Mouse (Mus musculus): ENCODE results near the gene Olfr1065. TPM values are rescaled to one million over a fixed set of nuclear protein-coding genes. Genes with fewer than 3 reads are reported as not detected.

The Olfr1065 gene
- polyA plus RNA-seq (2012; rRNA removed; ENCODE audit: low replicate concordance): not detected in 2 replicates

DNA sequence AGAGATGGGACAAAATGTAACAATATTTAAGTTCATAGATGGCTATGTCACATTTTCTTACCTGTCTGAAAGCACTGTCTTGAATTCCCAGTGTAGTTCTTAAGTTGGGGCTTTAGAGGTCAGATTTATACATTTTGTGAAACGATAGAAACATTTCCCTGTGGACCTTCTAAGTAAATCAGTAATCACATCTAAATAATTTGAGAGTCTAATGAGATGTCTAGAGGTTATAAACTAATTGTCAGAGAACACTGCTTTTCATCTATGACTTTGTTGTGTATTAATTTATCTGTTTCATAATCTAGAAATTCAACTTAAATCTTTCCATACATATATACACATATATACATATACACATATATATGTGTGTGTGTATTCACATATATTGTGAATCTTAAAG, at the start of gene Olfr1065:
Gene Olfr1065, minus strand, starts transcription at position 101 of the 400 bp plus-strand sequence.

GRCm38 (mm10) chr2:86487286-86487685, 36.9 kb upstream of the Olfr1065 start, which contains the start of gene Olfr228:
Gene Olfr228 (minus strand): TSS chr2:86487386.

GRCm38 (mm10) chr2:86456169-86456568, 5.8 kb upstream of the Olfr1065 start, which contains the start of gene Olfr1066:
Gene Olfr1066 (minus strand): TSS chr2:86456269.

GRCm38 (mm10) chr2:86426649-86427048, 23.7 kb downstream of the Olfr1065 start, which contains the start of gene Olfr1062:
Gene Olfr1062 (minus strand): TSS chr2:86426749.

DNA sequence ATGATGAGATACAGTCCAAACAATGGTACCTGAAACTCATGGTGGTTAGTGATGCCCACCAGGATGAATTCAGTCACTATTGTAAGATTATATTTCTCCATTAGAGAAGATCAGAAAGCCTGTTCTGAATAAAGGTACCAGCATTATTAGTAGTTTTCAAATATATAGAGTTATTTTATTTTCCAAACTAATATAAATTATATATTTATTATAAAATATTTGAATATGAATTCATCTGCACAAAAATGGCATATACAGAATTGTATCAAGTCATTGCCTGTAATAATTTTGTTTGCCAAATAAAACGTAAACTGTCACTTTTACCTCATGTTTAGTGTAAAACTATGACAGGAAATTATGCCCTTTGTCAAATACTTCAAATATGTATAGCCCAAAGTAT, 36.4 kb downstream of the Olfr1065 start, which contains the start of gene Olfr1061:
Gene Olfr1061, minus strand, starts transcription at position 101 of the 400 bp plus-strand sequence.

Other genes starting within 250 kb of the Olfr1065 start
- gene Olfr1045, start 247.6 kb downstream of the Olfr1065 start, polyA plus RNA-seq (2012; rRNA removed; ENCODE audit: low replicate concordance): not detected in 2 replicates
- not detected in 2 replicates for gene Olfr1046, start 231.3 kb downstream of the Olfr1065 start, polyA plus RNA-seq (2012; rRNA removed; ENCODE audit: low replicate concordance)
- not detected in 2 replicates for gene Olfr1047, start 219.2 kb downstream of the Olfr1065 start, polyA plus RNA-seq (2012; rRNA removed; ENCODE audit: low replicate concordance)
- gene Olfr1048, start 210.3 kb downstream of the Olfr1065 start, polyA plus RNA-seq (2012; rRNA removed; ENCODE audit: low replicate concordance): not detected in 2 replicates
- gene Olfr1049, start 192.3 kb downstream of the Olfr1065 start, polyA plus RNA-seq (2012; rRNA removed; ENCODE audit: low replicate concordance): not detected in 2 replicates
- gene Olfr1051, start 171.5 kb downstream of the Olfr1065 start, polyA plus RNA-seq (2012; rRNA removed; ENCODE audit: low replicate concordance): not detected in 2 replicates
- gene Olfr1052, start 158.1 kb downstream of the Olfr1065 start, polyA plus RNA-seq (2012; rRNA removed; ENCODE audit: low replicate concordance): not detected in 2 replicates
- not detected in 2 replicates for gene Olfr1053, start 135.3 kb downstream of the Olfr1065 start, polyA plus RNA-seq (2012; rRNA removed; ENCODE audit: low replicate concordance)
- gene Olfr1054, start 115.2 kb downstream of the Olfr1065 start, polyA plus RNA-seq (2012; rRNA removed; ENCODE audit: low replicate concordance): not detected in 2 replicates
- not detected in 2 replicates for gene Olfr1055, start 100.3 kb downstream of the Olfr1065 start, polyA plus RNA-seq (2012; rRNA removed; ENCODE audit: low replicate concordance)
- not detected in 2 replicates for gene Olfr1056, start 88.1 kb downstream of the Olfr1065 start, polyA plus RNA-seq (2012; rRNA removed; ENCODE audit: low replicate concordance)
- not detected in 2 replicates for gene Olfr1057, start 72.2 kb downstream of the Olfr1065 start, polyA plus RNA-seq (2012; rRNA removed; ENCODE audit: low replicate concordance)
- gene Olfr1058, start 62.0 kb downstream of the Olfr1065 start, polyA plus RNA-seq (2012; rRNA removed; ENCODE audit: low replicate concordance): not detected in 2 replicates
- gene Olfr1061, start 36.5 kb downstream of the Olfr1065 start, polyA plus RNA-seq (2012; rRNA removed; ENCODE audit: low replicate concordance): not detected in 2 replicates
- gene Olfr1062, start 23.8 kb downstream of the Olfr1065 start, polyA plus RNA-seq (2012; rRNA removed; ENCODE audit: low replicate concordance): not detected in 2 replicates
- not detected in 2 replicates for gene Olfr1066, start 5.7 kb upstream of the Olfr1065 start, polyA plus RNA-seq (2012; rRNA removed; ENCODE audit: low replicate concordance)
- gene Olfr228, start 36.8 kb upstream of the Olfr1065 start, polyA plus RNA-seq (2012; rRNA removed; ENCODE audit: low replicate concordance): not detected in 2 replicates
- not detected in 2 replicates for gene Olfr1076, start 57.9 kb upstream of the Olfr1065 start, polyA plus RNA-seq (2012; rRNA removed; ENCODE audit: low replicate concordance)
- gene Olfr1079, start 91.9 kb upstream of the Olfr1065 start, polyA plus RNA-seq (2012; rRNA removed; ENCODE audit: low replicate concordance): not detected in 2 replicates
- gene Olfr1080, start 107.6 kb upstream of the Olfr1065 start, polyA plus RNA-seq (2012; rRNA removed; ENCODE audit: low replicate concordance): not detected in 2 replicates
- not detected in 2 replicates for gene Olfr1082, start 148.4 kb upstream of the Olfr1065 start, polyA plus RNA-seq (2012; rRNA removed; ENCODE audit: low replicate concordance)
- not detected in 2 replicates for gene Olfr1084, start 189.1 kb upstream of the Olfr1065 start, polyA plus RNA-seq (2012; rRNA removed; ENCODE audit: low replicate concordance)
- gene Olfr1085, start 211.4 kb upstream of the Olfr1065 start, polyA plus RNA-seq (2012; rRNA removed; ENCODE audit: low replicate concordance): not detected in 2 replicates
- not detected in 2 replicates for gene Olfr1086, start 229.5 kb upstream of the Olfr1065 start, polyA plus RNA-seq (2012; rRNA removed; ENCODE audit: low replicate concordance)
- not detected in 2 replicates for gene Olfr1087, start 247.8 kb upstream of the Olfr1065 start, polyA plus RNA-seq (2012; rRNA removed; ENCODE audit: low replicate concordance)

All from mammary gland, adult 2 months (tissue).